Mouse (Mus musculus): Measurements from ENCODE around the gene Stox1.

Stox1 gene

DNA sequence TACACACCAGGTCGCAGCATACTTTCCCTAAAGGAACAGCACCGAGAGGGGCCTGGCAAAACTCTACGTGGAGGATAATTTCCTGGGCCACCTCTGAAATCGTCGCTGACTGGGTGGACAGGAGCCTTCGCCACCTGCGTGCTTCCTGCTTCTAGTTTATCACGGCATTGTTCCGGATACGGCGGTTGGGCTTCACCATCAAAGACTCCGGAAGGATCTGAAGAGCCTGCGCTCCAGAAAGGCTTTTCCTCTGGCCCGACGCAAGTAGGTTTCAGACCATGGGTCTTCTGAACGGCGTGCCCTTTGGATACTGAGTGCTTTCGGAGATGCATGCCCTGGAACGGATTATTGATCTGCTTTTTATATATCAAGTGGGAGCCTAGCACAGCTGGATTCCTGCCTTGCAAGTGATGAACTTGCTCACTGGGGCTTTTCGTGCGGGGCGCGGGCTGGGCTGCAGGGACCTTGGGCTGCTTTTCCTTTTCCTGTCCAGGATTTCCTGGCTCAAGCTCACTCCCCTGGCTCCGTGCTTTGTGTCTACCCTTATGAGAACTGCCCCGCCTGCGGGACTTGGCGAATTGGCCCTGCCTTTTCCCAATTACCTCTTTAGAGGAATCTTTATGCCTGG lies 60.9 kb downstream of the Stox1 start:
- peak; percentile 58 to 65 for DNase-seq

- DNase-seq: no peak
Measured at GRCm38 (mm10) chr10:62664171-62664570, 61.8 kb downstream of the Stox1 start.

GRCm38 (mm10) chr10:62656711-62657110 lies 69.2 kb downstream of the Stox1 start:
- no peak for DNase-seq

- DNase-seq: no peak
Measured at GRCm38 (mm10) chr10:62651961-62652360, 74.0 kb downstream of the Stox1 start.

- peak; percentile 99 for DNase-seq
Measured at GRCm38 (mm10) chr10:62650881-62651810, 74.8 kb downstream of the Stox1 start, which contains the start of gene Ddx50. Gene Ddx50 (minus strand): TSS chr10:62651218.

DNA sequence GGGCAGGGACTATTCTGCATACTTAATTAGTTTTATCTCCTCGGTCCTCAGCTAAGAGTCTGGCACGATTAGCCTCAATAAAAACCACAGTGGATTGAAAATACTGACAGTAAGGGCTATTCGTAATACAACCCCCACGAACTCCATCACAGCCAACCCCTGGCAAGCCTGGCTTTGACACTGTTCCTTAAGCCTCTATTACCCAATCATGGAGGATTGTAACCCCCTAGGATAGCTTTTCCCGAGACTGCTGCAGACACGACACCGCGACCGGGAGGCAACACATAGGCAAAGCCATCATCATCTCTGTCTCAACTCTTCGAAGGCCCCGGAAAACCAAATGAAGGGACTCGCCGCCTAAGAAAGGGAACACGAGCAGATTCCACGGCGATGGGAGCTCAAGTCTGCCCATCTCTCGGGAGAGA lies 75.6 kb downstream of the Stox1 start:
- no peak for DNase-seq

All from lung, adult 18-20 months (tissue).